Mouse (Mus musculus): ENCODE data around the gene Pip4k2b.

- TF ChIP-seq CTCF (IDR thresholded peaks at IDR 0.05; ENCODE audit: low read depth) (no peak), EP300 (optimal IDR thresholded peaks at IDR 0.05) (no peak)
These were observed 14.4 kb upstream of the Pip4k2b start for GRCm38 (mm10) chr11:97758942-97759341.
